Mouse (Mus musculus) olfactory bulb, adult 2 months (tissue): Measurements from ENCODE around the gene Adk.

Source experiments
- CTCF ChIP-seq: fragments of 200-500 bp; IDR thresholded peaks from 2 replicates; pipeline ENCODE4 v1.5.1; 2012; ENCODE audit warnings: low read depth, mild to moderate bottlenecking, low read length, moderate library complexity; ENCODE audit not compliant: insufficient read depth
- POLR2A ChIP-seq: fragments of 200-500 bp; IDR thresholded peaks from 2 replicates; pipeline ENCODE4 v1.6.1; 2012; ENCODE audit warnings: mild to moderate bottlenecking, low read depth, low read length, moderate library complexity; ENCODE audit not compliant: insufficient read depth

- TF ChIP-seq POLR2A = no peak
- no peak for TF ChIP-seq CTCF
Observed at GRCm38 (mm10) chr14:21284847-21285246, 232.5 kb downstream of the Adk start.
